Mouse (Mus musculus) hindbrain, embryonic 15.5 days (tissue): ENCODE data around the gene Tnfaip2. TPM values are rescaled to one million over a fixed set of nuclear protein-coding genes. Genes with fewer than 3 reads are reported as not detected.
A peak's percentile ranks its signal among the peaks of the same experiment; 100 is the strongest.

ENCODE experiments used
- ATAC-seq: fragments of 200-750 bp; cut with Nextera tagmentation; 2 replicates; pipeline ENCODE4 v1.8.0; 2017; ENCODE audit warnings: low read depth, moderate number of reproducible peaks, moderate TSS enrichment; ENCODE audit not compliant: low FRiP score
- H3K27ac ChIP-seq: fragments of 300-500 bp; sonication (generic); replicated peaks from 2 replicates; pipeline ENCODE4 v1.5.1; 2015; ENCODE audit warnings: mild to moderate bottlenecking, inconsistent platforms
- H3K27me3 ChIP-seq: fragments of 300-500 bp; sonication (generic); 2 replicates; pipeline ENCODE4 v1.6.1; 2015; ENCODE audit warnings: control low read depth, inconsistent platforms
- H3K36me3 ChIP-seq: fragments of 300-500 bp; sonication (generic); 2 replicates; pipeline ENCODE4 v1.6.1; 2015; ENCODE audit warnings: control low read depth, inconsistent platforms
- H3K4me1 ChIP-seq: fragments of 300-500 bp; sonication (generic); replicated peaks from 2 replicates; pipeline ENCODE4 v1.6.1; 2015; ENCODE audit warnings: control low read depth, inconsistent platforms
- H3K4me2 ChIP-seq: fragments of 300-500 bp; sonication (generic); 2 replicates; pipeline ENCODE4 v1.6.1; 2015; ENCODE audit warnings: moderate library complexity, mild to moderate bottlenecking, inconsistent platforms
- H3K4me3 ChIP-seq: fragments of 300-500 bp; sonication (generic); 2 replicates; pipeline ENCODE4 v1.5.1; 2015; ENCODE audit warnings: mild to moderate bottlenecking, inconsistent platforms
- H3K9ac ChIP-seq: fragments of 300-500 bp; sonication (generic); 2 replicates; pipeline ENCODE4 v1.6.1; 2015; ENCODE audit warnings: inconsistent platforms
- H3K9me3 ChIP-seq: fragments of 300-500 bp; sonication (generic); 2 replicates; pipeline ENCODE4 v1.6.1; 2016; ENCODE audit warnings: control low read depth, inconsistent platforms
- WGBS: fragments of 180-500 bp; shearing (Covaris S2); methylation state at CpG from one replicate; pipeline ENCODE4 v1.1.7; 2015; 5-methylcytosine and 5-hydroxymethylcytosine counted together
- polyA plus RNA-seq: library from polyadenylated mRNA; unstranded; fragments of >200 nt; fragmentation: Nextera tagmentation; extraction: Ambion mirVana; gene quantifications from 2 replicates; pipeline ENCODE4 v1.2.1, GENCODE M21; 2015

Tnfaip2 gene
- polyA plus RNA-seq, 1 experiment from 2014 or later: 1.6 TPM

DNA sequence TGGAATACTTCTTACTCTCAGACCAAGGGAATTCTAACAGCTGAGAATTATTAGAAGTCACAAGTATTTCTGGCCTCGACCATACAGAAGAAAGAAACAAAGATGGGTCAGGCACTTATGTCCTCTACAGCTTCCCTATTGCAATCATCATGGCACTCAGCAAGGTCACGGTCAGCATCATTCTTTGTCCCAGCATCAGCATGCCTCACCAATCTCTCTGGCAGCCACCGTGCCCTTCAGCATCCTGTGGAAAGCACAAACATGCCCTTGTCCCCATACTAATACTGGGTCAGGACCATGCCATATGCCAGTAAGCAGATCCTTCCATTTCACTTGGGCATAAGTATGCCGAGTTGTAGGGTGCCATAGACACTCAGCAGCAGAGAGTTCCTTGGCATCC is 52.7 kb downstream of the Tnfaip2 start:
- Histone ChIP-seq H3K4me1 (no peaks in the 10 kb centered on the region), H3K9me3 (no peaks in the 10 kb centered on the region), H3K4me3 (no peak overlapping the region), H3K27ac (no peak overlapping the region), H3K4me2 (no peak overlapping the region), H3K27me3 (no peaks in the 10 kb centered on the region), H3K36me3 (no peaks in the 10 kb centered on the region), H3K9ac (no peak overlapping the region)
- no peak for ATAC-seq
- WGBS: 75% methylated on average over 4 of the region's 4 CpGs

DNA sequence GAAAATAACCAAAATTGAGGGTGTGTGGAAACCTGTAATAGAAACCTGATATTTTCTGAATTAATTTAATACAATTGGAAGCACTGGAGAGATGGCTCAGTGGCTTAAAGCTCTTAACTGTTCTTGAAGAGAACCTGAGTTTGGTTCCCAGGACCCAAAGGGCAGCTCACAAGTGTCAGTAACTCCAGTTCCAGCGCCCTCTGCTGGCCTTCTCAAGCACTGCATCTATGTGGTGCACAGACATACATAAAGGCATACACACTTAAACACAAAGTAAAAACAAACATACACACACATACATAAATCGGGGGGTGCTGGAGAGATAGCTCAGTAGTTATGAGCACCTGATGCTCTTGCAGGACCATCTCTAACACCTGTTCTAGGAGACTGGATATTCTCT is 54.8 kb downstream of the Tnfaip2 start:
- ATAC-seq: no peak
- no peak overlapping the region for H3K27ac ChIP-seq
- no peak overlapping the region for H3K9ac ChIP-seq
- no peak overlapping the region for H3K4me2 ChIP-seq
- H3K9me3 ChIP-seq: no peaks in the 10 kb centered on the region
- peaks cover 8% of the 10 kb centered on the region for H3K4me1 ChIP-seq
- 54% methylated on average over 2 of the region's 2 CpGs for WGBS
- no peaks in the 10 kb centered on the region for H3K27me3 ChIP-seq
- no peak overlapping the region for H3K4me3 ChIP-seq
- no peaks in the 10 kb centered on the region for H3K36me3 ChIP-seq

GRCm38 (mm10) chr12:111499617-111500016 is 57.3 kb downstream of the Tnfaip2 start:
- WGBS: 41% methylated on average over 5 of the region's 5 CpGs
- H3K4me3 ChIP-seq: no peak overlapping the region
- peak; percentile 73; the same call in 1 of the 2 replicates for ATAC-seq
- no peaks in the 10 kb centered on the region for H3K27me3 ChIP-seq
- peaks cover 15% of the 10 kb centered on the region for H3K4me1 ChIP-seq
- no peaks in the 10 kb centered on the region; the same call in 1 of the 2 replicates for H3K9me3 ChIP-seq
- H3K27ac ChIP-seq: peak overlapping the region; percentile 77; the same call in 1 of the 2 replicates
- no peak overlapping the region for H3K4me2 ChIP-seq
- no peak overlapping the region for H3K9ac ChIP-seq
- no peaks in the 10 kb centered on the region for H3K36me3 ChIP-seq

DNA sequence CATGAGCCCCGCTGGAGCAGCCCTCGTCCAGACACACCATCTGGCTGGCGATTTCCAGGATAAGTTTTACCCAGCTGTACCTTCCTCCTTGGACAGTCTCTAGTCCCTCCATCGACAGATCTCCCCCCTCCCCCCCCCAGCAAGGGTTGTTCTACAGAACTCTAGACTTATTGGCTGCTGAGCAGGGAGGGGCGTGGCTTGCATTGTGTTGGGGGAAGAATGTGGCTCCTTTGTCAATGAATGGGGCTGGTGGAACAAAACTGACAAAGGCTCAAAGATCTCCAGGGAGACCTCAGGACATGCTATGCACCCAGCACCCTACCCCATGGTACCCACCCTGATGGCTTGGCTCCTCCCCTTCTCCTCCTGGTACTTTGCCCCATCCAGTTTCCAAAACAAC is 58.5 kb downstream of the Tnfaip2 start:
- Histone ChIP-seq H3K4me1 (peaks cover 18% of the 10 kb centered on the region), H3K27ac (peak overlapping the region; percentile 77), H3K4me3 (no peak overlapping the region), H3K27me3 (no peaks in the 10 kb centered on the region), H3K4me2 (peak overlapping the region; percentile 33), H3K9ac (no peak overlapping the region), H3K36me3 (no peaks in the 10 kb centered on the region), H3K9me3 (no peaks in the 10 kb centered on the region; the same call in 1 of the 2 replicates)
- 7% methylated on average over 5 of the region's 5 CpGs for WGBS
- ATAC-seq: peak; percentile 59; the same call in 1 of the 2 replicates

DNA sequence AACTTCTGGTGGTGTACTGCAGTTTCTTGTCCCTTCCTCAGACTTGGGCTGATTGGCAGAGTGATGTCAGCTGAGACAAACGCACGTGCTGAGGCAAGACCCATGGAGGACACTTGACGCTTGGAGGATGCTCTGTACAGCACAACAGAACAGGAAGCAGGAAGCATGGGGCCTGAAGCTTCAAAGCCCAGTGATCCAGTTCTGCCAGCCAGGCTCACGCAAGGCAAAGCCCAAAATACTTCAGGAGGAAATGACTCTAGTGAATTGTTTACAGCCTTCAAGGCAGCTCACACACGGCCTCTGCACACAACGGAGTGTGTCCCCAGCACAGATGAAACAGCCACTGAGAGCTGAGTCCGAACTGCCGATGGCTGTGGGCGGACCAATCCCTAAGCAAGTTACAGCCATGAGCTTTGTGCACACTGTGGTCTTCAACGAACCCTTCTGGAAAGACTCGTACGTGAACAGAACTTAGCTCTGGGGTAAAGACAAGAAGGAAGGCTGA is 60.8 kb downstream of the Tnfaip2 start:
- Histone ChIP-seq H3K9ac (no peak overlapping the region), H3K27ac (no peak overlapping the region), H3K36me3 (no peaks in the 10 kb centered on the region), H3K9me3 (no peaks in the 10 kb centered on the region; the same call in 1 of the 2 replicates), H3K4me1 (peaks cover 18% of the 10 kb centered on the region), H3K4me2 (no peak overlapping the region), H3K4me3 (no peak overlapping the region), H3K27me3 (no peaks in the 10 kb centered on the region)
- no peak for ATAC-seq
- WGBS: 87% methylated on average over 12 of the region's 12 CpGs

GRCm38 (mm10) chr12:111503571-111503970 is 61.3 kb downstream of the Tnfaip2 start:
- H3K9me3 ChIP-seq: no peaks in the 10 kb centered on the region; the same call in 1 of the 2 replicates
- H3K4me1 ChIP-seq: peaks cover 18% of the 10 kb centered on the region
- H3K27ac ChIP-seq: no peak overlapping the region
- no peaks in the 10 kb centered on the region for H3K36me3 ChIP-seq
- ATAC-seq: no peak
- WGBS: 83% methylated on average over 5 of the region's 5 CpGs
- H3K4me3 ChIP-seq: no peak overlapping the region
- no peaks in the 10 kb centered on the region for H3K27me3 ChIP-seq
- no peak overlapping the region for H3K9ac ChIP-seq
- H3K4me2 ChIP-seq: no peak overlapping the region

Other genes with a start within 250 kb of the Tnfaip2 start
- 30.9 and 32.0 TPM in 2 replicates for gene Amn, start 171.4 kb upstream of the Tnfaip2 start, polyA plus RNA-seq
- gene Cdc42bpb, start 64.8 kb upstream of the Tnfaip2 start, polyA plus RNA-seq: 41.2 and 42.4 TPM in 2 replicates
- gene Lbhd2, start 35.7 kb upstream of the Tnfaip2 start, polyA plus RNA-seq: 1.6 and 1.9 TPM in 2 replicates
- gene Exoc3l4, start 25.5 kb upstream of the Tnfaip2 start, polyA plus RNA-seq: 2.2 and 2.9 TPM in 2 replicates
- gene Gm266, start 43.4 kb downstream of the Tnfaip2 start, polyA plus RNA-seq: 3.1 and 3.4 TPM in 2 replicates
- gene Eif5, start 95.5 kb downstream of the Tnfaip2 start, polyA plus RNA-seq: 490 and 510 TPM in 2 replicates
- 52.2 and 52.3 TPM in 2 replicates for gene Mark3, start 132.1 kb downstream of the Tnfaip2 start, polyA plus RNA-seq
- 1,741 and 1,830 TPM in 2 replicates for gene Ckb, start 229.9 kb downstream of the Tnfaip2 start, polyA plus RNA-seq
- gene Trmt61a, start 235.6 kb downstream of the Tnfaip2 start, polyA plus RNA-seq: 11.5 and 12.0 TPM in 2 replicates